Mouse (Mus musculus) embryo, embryonic 9.5 days (tissue): ENCODE measurements around the gene Spryd3.

Source experiments
- DNase-seq: peaks from one replicate; pipeline ENCODE4 v3.0.0-alpha.2; 2017; ENCODE audit errors: extremely low spot score

Gene Spryd3

DNA sequence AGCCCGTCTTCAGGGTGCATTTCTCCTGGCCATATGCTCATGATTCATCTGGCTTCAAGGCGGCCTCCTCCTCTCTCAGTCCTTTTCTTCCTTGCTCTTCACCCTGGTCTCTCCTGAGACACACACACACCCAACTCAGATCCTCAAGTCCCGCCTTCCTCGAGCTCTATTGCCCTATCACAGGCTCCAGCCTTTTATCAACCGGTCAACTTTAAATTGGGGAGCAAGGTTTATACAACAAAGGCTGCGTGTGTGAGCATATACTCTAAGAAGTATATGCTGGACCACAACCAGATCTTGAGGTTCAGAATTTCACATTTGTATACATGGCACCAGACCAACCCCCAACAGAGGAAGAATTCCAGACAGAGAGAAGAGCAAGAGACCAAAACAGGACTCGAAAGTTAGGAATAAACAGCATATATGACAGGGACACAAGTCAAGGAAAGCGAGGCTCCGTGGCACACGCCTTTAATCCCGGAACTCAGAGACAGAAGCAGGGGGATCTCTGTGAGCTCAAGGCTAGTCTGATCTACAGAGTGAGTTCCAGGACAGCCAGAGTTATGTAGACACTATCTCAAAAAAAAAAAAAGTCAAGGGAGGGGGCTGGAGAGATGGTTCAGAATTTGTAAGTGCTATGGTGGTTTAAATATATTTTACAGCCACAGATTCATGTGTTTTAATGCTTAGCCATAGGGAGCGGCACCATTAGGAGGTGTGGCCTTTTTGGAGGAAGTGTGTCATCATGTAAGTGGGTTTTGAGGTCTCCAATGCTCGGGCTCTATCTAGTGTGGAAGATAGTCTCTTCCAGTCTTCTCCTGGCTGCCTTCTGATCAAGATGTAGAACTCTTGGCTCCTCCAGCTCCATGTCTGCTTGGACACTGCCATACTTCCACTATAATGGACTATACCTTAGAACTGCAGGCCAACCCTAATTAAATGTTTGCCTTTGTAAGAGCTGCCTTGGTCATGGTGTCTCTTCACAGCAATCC is 65.3 kb downstream of the Spryd3 start:
- DNase-seq: no peak
